Mouse (Mus musculus): ENCODE measurements around the gene Olfr598. TPM values are rescaled to one million over a fixed set of nuclear protein-coding genes. Genes with fewer than 3 reads are reported as not detected.

Gene Olfr598
- not detected for polyA plus RNA-seq (2017; shearing (Covaris generic))

DNA sequence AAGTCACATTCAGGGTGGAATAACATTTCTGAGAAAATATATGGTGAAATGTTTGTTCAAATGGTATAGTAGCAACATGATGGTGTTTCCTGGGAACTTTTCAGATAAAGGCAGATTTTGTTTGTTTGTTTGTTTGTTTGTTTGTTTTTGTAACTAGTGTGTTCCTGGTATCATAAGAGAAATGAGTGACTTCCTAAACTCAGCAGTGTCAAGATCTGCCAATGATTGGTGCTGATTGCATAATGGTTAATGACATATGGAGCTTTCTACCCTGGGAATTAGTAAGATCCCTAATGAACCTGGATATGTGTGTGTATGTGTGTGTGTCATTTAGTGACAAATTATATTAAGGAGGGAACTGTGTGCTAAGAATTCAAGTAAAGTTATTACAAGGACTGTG, at the start of gene Olfr598:
Gene Olfr598 (plus strand): TSS at position 301 of the 400 bp plus-strand sequence.

DNA sequence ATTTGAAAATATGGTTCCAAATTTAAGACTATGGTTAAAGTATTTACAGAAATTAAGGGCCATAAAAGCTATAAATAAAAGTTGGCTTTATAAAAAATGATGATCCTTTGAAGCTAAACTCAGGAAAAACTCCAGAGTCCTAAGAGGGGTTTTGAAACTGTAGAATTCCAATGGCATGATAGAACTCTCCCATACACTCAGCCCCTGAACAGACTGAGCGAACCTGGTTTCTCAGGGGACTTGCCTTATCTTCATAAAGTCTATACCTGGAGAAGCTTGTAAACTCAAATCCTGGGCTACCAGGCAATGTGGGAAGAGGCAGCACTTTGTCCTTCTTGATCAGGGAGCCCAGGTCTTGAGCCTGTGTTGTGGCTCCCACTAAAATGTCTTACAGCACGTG, 18.0 kb upstream of the Olfr598 start, which contains the start of gene Olfr596:
Gene Olfr596 (plus strand): TSS at position 301 of the 400 bp plus-strand sequence.

DNA sequence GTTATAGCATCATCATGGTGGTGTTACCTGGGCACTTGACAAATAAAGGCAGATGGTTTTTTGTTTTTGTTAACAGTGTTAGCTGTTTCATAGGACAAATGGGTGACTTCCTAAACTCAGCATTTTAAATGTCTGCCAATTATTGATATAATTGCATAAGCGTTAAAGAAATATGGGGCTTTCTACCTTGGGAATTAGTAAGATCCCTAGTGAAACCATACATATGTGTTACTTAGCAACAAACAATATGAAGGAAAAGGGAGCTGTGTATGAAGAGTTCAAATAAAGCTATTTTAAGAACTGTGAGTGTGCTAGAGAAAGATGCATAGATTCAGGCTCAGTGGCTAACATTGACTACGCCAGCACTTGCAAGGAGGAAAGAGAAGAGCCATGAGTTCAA, 7.4 kb upstream of the Olfr598 start, which contains the start of gene Olfr597:
Gene Olfr597 (plus strand): TSS at position 301 of the 400 bp plus-strand sequence.

DNA sequence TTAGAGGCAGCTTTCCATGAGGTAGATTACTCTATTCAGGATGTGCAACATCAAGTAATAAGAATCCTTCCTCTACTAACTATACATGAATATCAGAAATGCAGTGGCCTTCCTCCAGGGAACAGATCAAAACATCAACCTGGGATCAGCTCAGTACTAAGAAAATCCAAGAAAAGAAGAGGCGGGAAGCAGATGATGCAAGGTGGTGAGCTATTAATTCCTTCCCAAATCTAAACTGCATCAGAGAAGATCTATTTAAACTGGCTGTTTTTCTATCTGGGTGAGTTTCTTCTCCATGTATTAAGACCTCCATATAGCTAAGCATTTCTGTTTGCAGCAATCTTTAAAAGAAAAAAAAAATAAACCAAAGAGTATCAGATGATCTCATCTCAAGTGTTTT, 12.2 kb downstream of the Olfr598 start, which contains the start of gene Olfr599:
Gene Olfr599 (plus strand): TSS at position 301 of the 400 bp plus-strand sequence.

DNA sequence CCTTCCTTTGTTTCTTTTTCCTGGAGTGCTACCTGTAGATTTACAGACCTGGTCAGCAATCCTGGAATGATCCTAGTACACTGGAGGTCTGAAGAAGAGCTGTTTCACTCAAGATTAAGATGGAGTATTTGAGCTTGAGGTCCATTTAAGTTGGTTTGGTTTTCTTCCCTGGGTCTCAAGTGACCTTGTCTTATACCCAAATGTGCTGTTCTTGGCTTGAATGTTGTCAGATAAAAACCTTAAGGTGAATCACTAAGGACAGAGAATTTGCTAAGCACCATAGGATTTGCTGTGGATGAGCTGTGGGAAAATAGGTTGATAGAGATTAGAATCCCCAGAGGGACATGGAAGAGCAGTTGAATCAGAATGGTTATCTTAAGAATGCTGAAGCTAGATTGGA, 26.2 kb downstream of the Olfr598 start, which contains the start of gene Olfr600:
Gene Olfr600 (minus strand): TSS at position 101 of the 400 bp plus-strand sequence.

DNA sequence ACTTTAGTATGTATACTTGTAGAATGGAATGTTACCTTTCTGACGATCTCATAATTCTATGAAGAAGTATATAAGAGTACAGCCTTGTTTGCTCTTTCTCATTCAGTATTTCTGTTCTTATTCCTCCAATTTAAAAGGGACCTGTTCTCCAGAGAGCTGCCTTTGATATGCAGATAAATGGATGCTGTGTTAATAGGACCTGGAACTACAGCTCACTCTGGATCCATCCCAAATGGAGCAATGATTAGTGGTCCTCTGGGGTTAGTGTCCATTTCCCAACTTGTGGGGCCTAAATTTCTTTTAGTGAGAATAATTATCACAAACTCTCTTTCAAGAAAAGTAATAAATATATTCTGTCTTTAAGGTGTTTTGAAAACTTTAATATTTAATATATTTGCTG, 39.2 kb downstream of the Olfr598 start, which contains the start of gene Olfr601:
Gene Olfr601 (minus strand): TSS at position 101 of the 400 bp plus-strand sequence.

Other genes starting within 250 kb of the Olfr598 start
- not detected for gene Olfr584, start 241.7 kb upstream of the Olfr598 start, polyA plus RNA-seq (2017; shearing (Covaris generic))
- not detected for gene Olfr585, start 225.8 kb upstream of the Olfr598 start, polyA plus RNA-seq (2017; shearing (Covaris generic))
- gene Olfr586, start 197.9 kb upstream of the Olfr598 start, polyA plus RNA-seq (2017; shearing (Covaris generic)): not detected
- gene Olfr588-ps1, start 182.7 kb upstream of the Olfr598 start, polyA plus RNA-seq (2017; shearing (Covaris generic)): not detected
- gene Olfr589, start 167.2 kb upstream of the Olfr598 start, polyA plus RNA-seq (2017; shearing (Covaris generic)): not detected
- not detected for gene Olfr591, start 145.2 kb upstream of the Olfr598 start, polyA plus RNA-seq (2017; shearing (Covaris generic))
- gene Olfr592, start 138.8 kb upstream of the Olfr598 start, polyA plus RNA-seq (2017; shearing (Covaris generic)): 0.11 TPM
- not detected for gene Olfr593, start 111.7 kb upstream of the Olfr598 start, polyA plus RNA-seq (2017; shearing (Covaris generic))
- gene Olfr594, start 106.6 kb upstream of the Olfr598 start, polyA plus RNA-seq (2017; shearing (Covaris generic)): not detected
- gene Usp17ld, start 71.1 kb upstream of the Olfr598 start, polyA plus RNA-seq (2017; shearing (Covaris generic)): not detected
- not detected for gene Olfr596, start 17.9 kb upstream of the Olfr598 start, polyA plus RNA-seq (2017; shearing (Covaris generic))
- not detected for gene Olfr597, start 7.3 kb upstream of the Olfr598 start, polyA plus RNA-seq (2017; shearing (Covaris generic))
- not detected for gene Olfr599, start 12.3 kb downstream of the Olfr598 start, polyA plus RNA-seq (2017; shearing (Covaris generic))
- gene Olfr600, start 26.1 kb downstream of the Olfr598 start, polyA plus RNA-seq (2017; shearing (Covaris generic)): not detected
- not detected for gene Olfr601, start 39.1 kb downstream of the Olfr598 start, polyA plus RNA-seq (2017; shearing (Covaris generic))
- gene Olfr603, start 62.6 kb downstream of the Olfr598 start, polyA plus RNA-seq (2017; shearing (Covaris generic)): not detected
- not detected for gene Usp17lc, start 91.5 kb downstream of the Olfr598 start, polyA plus RNA-seq (2017; shearing (Covaris generic))
- gene Olfr605, start 121.9 kb downstream of the Olfr598 start, polyA plus RNA-seq (2017; shearing (Covaris generic)): not detected
- gene Olfr606, start 125.5 kb downstream of the Olfr598 start, polyA plus RNA-seq (2017; shearing (Covaris generic)): not detected
- 0.07 TPM for gene Olfr607, start 140.6 kb downstream of the Olfr598 start, polyA plus RNA-seq (2017; shearing (Covaris generic))
- gene Olfr608, start 146.3 kb downstream of the Olfr598 start, polyA plus RNA-seq (2017; shearing (Covaris generic)): not detected
- not detected for gene Olfr609, start 174.5 kb downstream of the Olfr598 start, polyA plus RNA-seq (2017; shearing (Covaris generic))
- not detected for gene Olfr610, start 188.6 kb downstream of the Olfr598 start, polyA plus RNA-seq (2017; shearing (Covaris generic))
- not detected for gene Olfr611, start 197.3 kb downstream of the Olfr598 start, polyA plus RNA-seq (2017; shearing (Covaris generic))
- gene Olfr612, start 219.1 kb downstream of the Olfr598 start, polyA plus RNA-seq (2017; shearing (Covaris generic)): not detected
- not detected for gene Olfr613, start 224.5 kb downstream of the Olfr598 start, polyA plus RNA-seq (2017; shearing (Covaris generic))
- gene Olfr615, start 232.5 kb downstream of the Olfr598 start, polyA plus RNA-seq (2017; shearing (Covaris generic)): not detected
- gene Olfr616, start 245.6 kb downstream of the Olfr598 start, polyA plus RNA-seq (2017; shearing (Covaris generic)): not detected
- gene Olfr617, start 249.5 kb downstream of the Olfr598 start, polyA plus RNA-seq (2017; shearing (Covaris generic)): not detected

All from inflammation-experienced regulatory T-cells, adult 16 weeks (primary cell).